Mouse (Mus musculus) hindlimb bud, embryonic 11.5 days (tissue): Measurements from ENCODE around the gene Sparcl1.

ENCODE experiments used
- DNase-seq: peaks from one replicate; pipeline ENCODE4 v3.0.0-alpha.2; 2012; ENCODE audit warnings: low read depth, low spot score; ENCODE audit errors: extremely low spot score

Gene Sparcl1

GRCm38 (mm10) chr5:104113491-104114172 lies at the start of gene Sparcl1:
Gene Sparcl1, minus strand, starts transcription at chr5:104113733.
- no peak for DNase-seq

GRCm38 (mm10) chr5:104161390-104161789 lies 47.9 kb upstream of the Sparcl1 start:
- no peak for DNase-seq

- no peak for DNase-seq
Observed at GRCm38 (mm10) chr5:104160581-104160980, 47.0 kb upstream of the Sparcl1 start.

- DNase-seq, result no peak
Observed at GRCm38 (mm10) chr5:104158332-104159052, 45.0 kb upstream of the Sparcl1 start.

- DNase-seq, result no peak
Observed at GRCm38 (mm10) chr5:104157701-104158100, 44.2 kb upstream of the Sparcl1 start.

GRCm38 (mm10) chr5:104150196-104150595 lies 36.7 kb upstream of the Sparcl1 start:
- DNase-seq, result no peak

- no peak for DNase-seq
Observed at GRCm38 (mm10) chr5:104149349-104149748, 35.8 kb upstream of the Sparcl1 start.

- no peak for DNase-seq
Observed at GRCm38 (mm10) chr5:104144057-104144456, 30.5 kb upstream of the Sparcl1 start.

GRCm38 (mm10) chr5:104141067-104141466 lies 27.5 kb upstream of the Sparcl1 start:
- no peak for DNase-seq

GRCm38 (mm10) chr5:104137920-104138541 lies 24.5 kb upstream of the Sparcl1 start:
- no peak for DNase-seq

- DNase-seq, result no peak
Observed at GRCm38 (mm10) chr5:104133752-104134151, 20.2 kb upstream of the Sparcl1 start.

- DNase-seq, result no peak
Observed at GRCm38 (mm10) chr5:104131544-104131943, 18.0 kb upstream of the Sparcl1 start.

- DNase-seq, result no peak
Observed at GRCm38 (mm10) chr5:104130891-104131290, 17.4 kb upstream of the Sparcl1 start.

- no peak for DNase-seq
Observed at GRCm38 (mm10) chr5:104128281-104129031, 14.9 kb upstream of the Sparcl1 start.

GRCm38 (mm10) chr5:104127351-104127750 lies 13.8 kb upstream of the Sparcl1 start:
- DNase-seq, result no peak

- no peak for DNase-seq
Observed at GRCm38 (mm10) chr5:104126561-104127320, 13.2 kb upstream of the Sparcl1 start.

GRCm38 (mm10) chr5:104124016-104124658 lies 10.6 kb upstream of the Sparcl1 start:
- DNase-seq, result no peak

GRCm38 (mm10) chr5:104115890-104116289 lies 2.4 kb upstream of the Sparcl1 start:
- no peak for DNase-seq

- DNase-seq, result no peak
Observed at GRCm38 (mm10) chr5:104115118-104115517, 1.6 kb upstream of the Sparcl1 start.

GRCm38 (mm10) chr5:104112511-104112910 lies 1.0 kb downstream of the Sparcl1 start:
- no peak for DNase-seq
